ENCODE assay signal across 20 mouse cellular contexts in genomic region chr11:6299435-6299834, GRCm38 (mm10). TPM values are rescaled to one million over a fixed set of nuclear protein-coding genes. Genes with fewer than 3 reads are reported as not detected.
A peak's percentile ranks its signal among the peaks of the same experiment; 100 is the strongest.
DNase-seq lines count a peak whose midpoint lies in the region; ATAC-seq and TF ChIP-seq lines count a peak whose summit lies in the region.
"Had no signal": no experiment of that assay in that cellular context is flagged by ENCODE, and none has a peak within 500 bp of the region (broad histone marks: within the 10 kb centered on the region; RNA-seq: fewer than 3 reads in every experiment).

No protein-coding gene starts in this region.

- H3K36me3 ChIP-seq in stomach, embryonic 16.5 days (ENCODE audit: control insufficient read depth, insufficient read depth, low read length) = peaks cover 17% of the 10 kb centered on the region
- H3K36me3 ChIP-seq in heart, embryonic 11.5 days (ENCODE audit: control insufficient read depth, insufficient read depth, low read length) = peaks cover 20% of the 10 kb centered on the region

- TF ChIP-seq POLR2A in lung, adult 2 months (IDR thresholded peaks at IDR 0.05; ENCODE audit: borderline replicate concordance, extremely low read depth, low read depth, low read length) = no peak

- peaks cover 4% of the 10 kb centered on the region; the same call in 1 of the 2 replicates for H3K4me1 ChIP-seq in lung, adult 2 months (ENCODE audit: control insufficient read depth, insufficient read depth, low read length)
- H3K4me1 ChIP-seq in stomach, embryonic 16.5 days (ENCODE audit: control insufficient read depth, insufficient read depth, low read length) = 0 out of 2 replicates have a peak, but pooled peaks cover 3% of the 10 kb centered on the region
- H3K4me1 ChIP-seq in heart, embryonic 11.5 days (ENCODE audit: control insufficient read depth, insufficient read depth, low read length) = no peaks in the 10 kb centered on the region
- H3K4me1 ChIP-seq: forebrain, embryonic 10.5 days; heart, embryonic 15.5 days; midbrain, embryonic 12.5 days had no signal

- no peak overlapping the region for H3K4me2 ChIP-seq in stomach, embryonic 16.5 days (ENCODE audit: low read depth, low read length)
- no peak overlapping the region for H3K4me2 ChIP-seq in heart, embryonic 11.5 days
- H3K4me2 ChIP-seq: heart, embryonic 15.5 days; midbrain, embryonic 12.5 days had no signal

- ATAC-seq in hematopoietic stem cell, adult 5-6 weeks (replicated peaks in 1 of 2; ENCODE audit: insufficient read depth in 1 of 2, low FRiP score in 2 of 2, low TSS enrichment in 1 of 2, low read depth in 1 of 2, poor library complexity in 2 of 2, severe bottlenecking in 2 of 2) = peak; percentile 32 to 53; a peak in 1 of 4 replicates
- peak; percentile 83 for ATAC-seq in megakaryocyte progenitor cell, adult 5-6 weeks (replicated peaks; ENCODE audit: poor library complexity)
- peak; percentile 33; the same call in 1 of the 2 replicates for ATAC-seq in stomach, embryonic 16.5 days (ENCODE audit: insufficient read depth, low FRiP score)
- ATAC-seq in heart, embryonic 11.5 days (replicated peaks; ENCODE audit: insufficient number of reproducible peaks, low FRiP score, low TSS enrichment) = no peak
- ATAC-seq: forebrain, postnatal 0 days had no signal

- WGBS in lung, adult 2 months = 64% methylated on average over 2 of the region's 2 CpGs
- 63% methylated on average over 2 of the region's 2 CpGs for WGBS in stomach, embryonic 16.5 days
- 87% methylated on average over 2 of the region's 2 CpGs for WGBS in heart, embryonic 11.5 days (ENCODE audit: insufficient replicate concordance)

- H3K9me3 ChIP-seq in stomach, embryonic 16.5 days (replicated peaks; ENCODE audit: control insufficient read depth, low read length) = no peaks in the 10 kb centered on the region
- H3K9me3 ChIP-seq in heart, embryonic 11.5 days (replicated peaks; ENCODE audit: control insufficient read depth, low read length) = no peaks in the 10 kb centered on the region
- H3K9me3 ChIP-seq: forebrain, embryonic 10.5 days; heart, embryonic 15.5 days; midbrain, embryonic 12.5 days had no signal

- H3K9ac ChIP-seq in stomach, embryonic 16.5 days (ENCODE audit: low read length) = no peak overlapping the region
- H3K9ac ChIP-seq in heart, embryonic 11.5 days (ENCODE audit: low read depth, low read length) = no peak overlapping the region
- H3K9ac ChIP-seq: forebrain, postnatal 0 days; heart, embryonic 15.5 days; liver, embryonic 14.5 days; midbrain, embryonic 12.5 days had no signal

- no peak for TF ChIP-seq CTCF in lung, adult 2 months (IDR thresholded peaks at IDR 0.05; ENCODE audit: insufficient read depth, low read length)

- peak overlapping the region; percentile 26; the same call in 1 of the 2 replicates for H3K27ac ChIP-seq in stomach, embryonic 16.5 days (ENCODE audit: low read length)
- no peak overlapping the region for H3K27ac ChIP-seq in heart, embryonic 11.5 days (ENCODE audit: low read depth, low read length)
- H3K27ac ChIP-seq: forebrain, embryonic 10.5 days; heart, embryonic 15.5 days; liver, embryonic 14.5 days; midbrain, embryonic 12.5 days had no signal

- peak; percentile 34 for DNase-seq in lung, postnatal 25 days (ENCODE audit: low spot score)
- DNase-seq in lung, adult 2 months = no peak
- DNase-seq in natural killer cell, adult 2 months (ENCODE audit: low spot score in 2 of 2) = no peak
- no peak for DNase-seq in cerebellum, adult 18-20 months
- DNase-seq: adrenal gland, adult 2 months; cerebellum, adult 11-12 months; cerebellum, postnatal 25 days; forebrain, postnatal 0 days; heart, postnatal 4 days; kidney, adult 9 months; kidney, postnatal 25 days; thymus, postnatal 36 days had no signal

- no peak overlapping the region for H3K4me3 ChIP-seq in lung, adult 2 months (replicated peaks; ENCODE audit: extremely low read depth, low read depth, low read length)
- no peak overlapping the region for H3K4me3 ChIP-seq in stomach, embryonic 16.5 days (replicated peaks; ENCODE audit: low read length)
- H3K4me3 ChIP-seq in heart, embryonic 11.5 days (ENCODE audit: low read depth, low read length) = no peak overlapping the region
- H3K4me3 ChIP-seq: forebrain, embryonic 10.5 days; heart, embryonic 15.5 days; midbrain, embryonic 12.5 days had no signal

- no peaks in the 10 kb centered on the region for H3K27me3 ChIP-seq in stomach, embryonic 16.5 days (ENCODE audit: control insufficient read depth, insufficient read depth, low read length)
- H3K27me3 ChIP-seq in heart, embryonic 11.5 days (ENCODE audit: control insufficient read depth, insufficient read depth, low read length) = no peaks in the 10 kb centered on the region
- H3K27me3 ChIP-seq: heart, embryonic 15.5 days; midbrain, embryonic 12.5 days had no signal

RNA-seq across cellular contexts. Expression of gene Ogdh, which starts 8.0 kb away (rescaled TPM):
- 129 and 181 TPM in 2 replicates for polyA plus RNA-seq in lung, adult 2 months (2012; rRNA removed)
- 71.7 and 94.2 TPM in 2 replicates for total RNA-seq in hematopoietic stem cell, adult 5-6 weeks (2017)
- total RNA-seq in megakaryocyte progenitor cell, adult 5-6 weeks (2015) = 110 and 113 TPM in 2 replicates
- 84.7 and 91.1 TPM in 2 replicates for total RNA-seq in megakaryocyte progenitor cell, adult 5-6 weeks (2017)
- polyA plus RNA-seq in stomach, embryonic 16.5 days (2015; fragmentation: Nextera tagmentation; extraction: Ambion mirVana) = 134 and 137 TPM in 2 replicates
- 201 and 244 TPM in 2 replicates for polyA plus RNA-seq in heart, embryonic 11.5 days (2014; fragmentation: Nextera tagmentation; extraction: Ambion mirVana)

RNA-seq across cellular contexts. Expression of gene Tmed4, which starts 24.8 kb away (rescaled TPM):
- polyA plus RNA-seq in lung, adult 2 months (2012; rRNA removed) = 87.0 and 111 TPM in 2 replicates
- total RNA-seq in hematopoietic stem cell, adult 5-6 weeks (2017) = 50.3 and 67.4 TPM in 2 replicates
- total RNA-seq in megakaryocyte progenitor cell, adult 5-6 weeks (2015) = 54.5 and 60.0 TPM in 2 replicates
- total RNA-seq in megakaryocyte progenitor cell, adult 5-6 weeks (2017) = 54.8 and 63.7 TPM in 2 replicates
- polyA plus RNA-seq in stomach, embryonic 16.5 days (2015; fragmentation: Nextera tagmentation; extraction: Ambion mirVana) = 119 and 122 TPM in 2 replicates
- polyA plus RNA-seq in heart, embryonic 11.5 days (2014; fragmentation: Nextera tagmentation; extraction: Ambion mirVana) = 92.0 and 94.3 TPM in 2 replicates

RNA-seq across cellular contexts. Expression of gene Ddx56, which starts 31.9 kb away (rescaled TPM):
- 20.1 and 25.2 TPM in 2 replicates for polyA plus RNA-seq in lung, adult 2 months (2012; rRNA removed)
- 38.0 and 54.7 TPM in 2 replicates for total RNA-seq in hematopoietic stem cell, adult 5-6 weeks (2017)
- 34.7 and 44.6 TPM in 2 replicates for total RNA-seq in megakaryocyte progenitor cell, adult 5-6 weeks (2015)
- 44.6 and 51.4 TPM in 2 replicates for total RNA-seq in megakaryocyte progenitor cell, adult 5-6 weeks (2017)
- polyA plus RNA-seq in stomach, embryonic 16.5 days (2015; fragmentation: Nextera tagmentation; extraction: Ambion mirVana) = 85.2 and 87.6 TPM in 2 replicates
- polyA plus RNA-seq in heart, embryonic 11.5 days (2014; fragmentation: Nextera tagmentation; extraction: Ambion mirVana) = 69.5 and 71.7 TPM in 2 replicates
